Mouse (Mus musculus) MEL (cell line): ENCODE results near the gene Itpr3.

ENCODE experiments used
- CTCF ChIP-seq, 3 experiments: IDR thresholded peaks in 2 of 3; conservative IDR thresholded peaks in 1 of 3; 2 replicates each; pipeline ENCODE4 v1.5.1; 2011 to 2012; ENCODE audit warnings: low read length in 3 of 3, low read depth in 2 of 3, mild to moderate bottlenecking in 2 of 3, improper control_type of control experiment in 1 of 3, inconsistent platforms in 1 of 3, mixed read lengths in 1 of 3, moderate library complexity in 1 of 3; ENCODE audit not compliant: control insufficient read depth in 1 of 3, insufficient read depth in 1 of 3, poor library complexity in 1 of 3, severe bottlenecking in 1 of 3
- ETS1 ChIP-seq: IDR thresholded peaks from 2 replicates; pipeline ENCODE4 v1.6.1; 2012; ENCODE audit warnings: low read depth, mild to moderate bottlenecking, inconsistent platforms, low read length, improper control_type of control experiment, moderate library complexity
- MAX ChIP-seq: IDR thresholded peaks from 2 replicates; pipeline ENCODE4 v1.6.1; 2011; ENCODE audit warnings: low read length, improper control_type of control experiment
- MAZ ChIP-seq: IDR thresholded peaks from 2 replicates; pipeline ENCODE4 v1.6.1; 2012; ENCODE audit warnings: low read depth, mild to moderate bottlenecking, inconsistent platforms, low read length, improper control_type of control experiment
- MEF2A ChIP-seq: IDR thresholded peaks from 2 replicates; pipeline ENCODE4 v1.6.1; 2014; ENCODE audit warnings: low read depth, mild to moderate bottlenecking, inconsistent platforms, low read length, improper control_type of control experiment; ENCODE audit not compliant: poor library complexity, insufficient replicate concordance, severe bottlenecking; ENCODE audit errors: extremely low read depth
- MXI1 ChIP-seq: IDR thresholded peaks from 2 replicates; pipeline ENCODE4 v1.6.1; 2011; ENCODE audit warnings: mild to moderate bottlenecking, low read depth, low read length, improper control_type of control experiment
- POLR2A ChIP-seq, 2 experiments: IDR thresholded peaks; 2 replicates each; pipeline ENCODE4 v1.6.1; 2011 to 2012; ENCODE audit warnings: low read length in 2 of 2, mild to moderate bottlenecking in 2 of 2, control low read depth in 1 of 2, improper control_type of control experiment in 1 of 2, low read depth in 1 of 2, moderate library complexity in 1 of 2; ENCODE audit not compliant: control insufficient read depth in 1 of 2, insufficient read depth in 1 of 2, poor library complexity in 1 of 2
- TCF12 ChIP-seq: IDR thresholded peaks from 2 replicates; pipeline ENCODE4 v1.6.1; 2014; ENCODE audit warnings: low read depth, mild to moderate bottlenecking, inconsistent platforms, low read length, improper control_type of control experiment, moderate library complexity
- USF1 ChIP-seq: IDR thresholded peaks from 2 replicates; pipeline ENCODE4 v1.6.1; 2014; ENCODE audit warnings: low read depth, mild to moderate bottlenecking, inconsistent platforms, low read length, improper control_type of control experiment, moderate library complexity
- USF2 ChIP-seq, 2 experiments: IDR thresholded peaks; 2 replicates each; pipeline ENCODE4 v1.6.1; 2011 to 2012; ENCODE audit warnings: improper control_type of control experiment in 2 of 2, low read length in 2 of 2, borderline replicate concordance in 1 of 2, inconsistent platforms in 1 of 2, low read depth in 1 of 2, mild to moderate bottlenecking in 1 of 2; ENCODE audit not compliant: insufficient read depth in 1 of 2
- ZNF384 ChIP-seq: IDR thresholded peaks from 2 replicates; pipeline ENCODE4 v1.6.1; 2012; ENCODE audit warnings: low read depth, mild to moderate bottlenecking, inconsistent platforms, low read length, improper control_type of control experiment

GRCm38 (mm10) chr17:27073778-27074177, 16.7 kb downstream of the Itpr3 start:
- no peak for TF ChIP-seq CTCF (IDR thresholded peaks at IDR 0.05 in 2 of 3, conservative IDR thresholded peaks at IDR 0.05 in 1 of 3; ENCODE audit: control insufficient read depth in 1 of 3, insufficient read depth in 1 of 3, low read depth in 2 of 3, low read length in 3 of 3, poor library complexity in 1 of 3, severe bottlenecking in 1 of 3)
- TF ChIP-seq ETS1 = no peak
- no peak for TF ChIP-seq USF2 (IDR thresholded peaks at IDR 0.05; ENCODE audit: borderline replicate concordance in 1 of 2, insufficient read depth in 1 of 2, low read depth in 1 of 2, low read length in 2 of 2)
- no peak for TF ChIP-seq MXI1
- no peak for TF ChIP-seq TCF12
- TF ChIP-seq MAX = no peak
- no peak for TF ChIP-seq POLR2A (IDR thresholded peaks at IDR 0.05; ENCODE audit: control insufficient read depth in 1 of 2, insufficient read depth in 1 of 2, low read depth in 1 of 2, low read length in 2 of 2, poor library complexity in 1 of 2)
- no peak for TF ChIP-seq MAZ
- no peak for TF ChIP-seq USF1
- TF ChIP-seq MEF2A = no peak
- no peak for TF ChIP-seq ZNF384
